Mouse (Mus musculus): ENCODE results near the gene Trim41. TPM values are rescaled to one million over a fixed set of nuclear protein-coding genes. Genes with fewer than 3 reads are reported as not detected.

Trim41 gene
- total RNA-seq, 1 experiment = 47.8 TPM

- DNase-seq (ENCODE audit: low read depth, low spot score) = peak; percentile 86
- in situ Hi-C loops (cut with MboI; ENCODE audit: low sequenced_read_pairs in 2 of 2, unreplicated experiment in 2 of 2) = loop anchor here (5.0 kb wide), 2 partner anchors 62 to 67 kb away; no protein-coding TSS in a partner anchor
These were observed 27.0 kb downstream of the Trim41 start for GRCm38 (mm10) chr11:48789973-48790823.

DNA sequence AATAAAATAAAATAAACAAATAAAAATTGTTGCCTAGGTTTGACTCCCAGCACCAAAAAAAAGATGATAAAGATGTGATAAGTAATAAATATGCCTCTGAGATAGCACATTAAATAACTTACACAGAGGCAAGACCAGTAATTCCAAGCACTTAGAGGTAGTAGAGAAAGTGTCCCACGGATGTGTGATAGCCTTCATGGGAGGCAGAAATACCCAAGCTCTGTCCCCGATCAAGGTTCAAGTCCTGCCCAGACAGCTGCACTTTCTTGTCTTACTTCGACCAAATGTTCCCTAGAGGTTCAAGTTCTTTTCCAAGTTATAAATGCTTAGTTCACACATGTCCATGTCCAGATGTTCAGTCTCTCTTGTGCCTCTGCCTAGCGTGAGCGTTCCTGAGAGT is 27.9 kb downstream of the Trim41 start:
- peaks cover 2% of the 10 kb centered on the region; the same call in 1 of the 2 replicates for H3K36me3 ChIP-seq (ENCODE audit: control insufficient read depth, insufficient read depth, low read length, poor library complexity, severe bottlenecking)
- TF ChIP-seq ZC3H11A (IDR thresholded peaks at IDR 0.05; ENCODE audit: borderline replicate concordance, low read depth, low read length) (no peak), CHD2 (IDR thresholded peaks at IDR 0.05; ENCODE audit: low read depth, low read length) (no peak), MAFK (IDR thresholded peaks at IDR 0.05; ENCODE audit: insufficient read depth, low read depth, low read length) (no peak), ZNF384 (IDR thresholded peaks at IDR 0.05; ENCODE audit: low read depth, low read length) (no peak), HCFC1 (IDR thresholded peaks at IDR 0.05; ENCODE audit: borderline replicate concordance, insufficient read depth, low read length) (no peak)
- H3K4me1 ChIP-seq (ENCODE audit: control insufficient read depth in 2 of 2, insufficient read depth in 2 of 2, low read length in 2 of 2, poor library complexity in 1 of 2) = peaks cover 3 to 4% of the 10 kb centered on the region in 2 experiments; a peak in 2 of 4 replicates
- H3K9ac ChIP-seq (ENCODE audit: insufficient read depth, low read depth, low read length, poor library complexity, severe bottlenecking) = no peak overlapping the region
- H3K4me3 ChIP-seq (ENCODE audit: insufficient read depth in 1 of 2, low read depth in 1 of 2, low read length in 2 of 2, poor library complexity in 1 of 2, severe bottlenecking in 1 of 2) = no peak overlapping the region
- DNase-seq (ENCODE audit: low read depth, low spot score) = no peak
- in situ Hi-C loops (cut with MboI; ENCODE audit: low sequenced_read_pairs in 2 of 2, unreplicated experiment in 2 of 2) = loop anchor here (5.0 kb wide), 2 partner anchors 63 to 68 kb away; no protein-coding TSS in a partner anchor
- no peaks in the 10 kb centered on the region for H3K9me3 ChIP-seq (ENCODE audit: control insufficient read depth, insufficient read depth, low read depth, low read length)
- no peak overlapping the region for H3K27ac ChIP-seq (ENCODE audit: insufficient read depth, low read depth, low read length, poor library complexity, severe bottlenecking)

More at GRCm38 (mm10) chr11:48789973-48790823, 27.0 kb downstream of the Trim41 start:
- Histone ChIP-seq H3K9ac (ENCODE audit: insufficient read depth, low read depth, low read length, poor library complexity, severe bottlenecking) (peak overlapping the region; percentile 33; the same call in 1 of the 2 replicates), H3K9me3 (ENCODE audit: control insufficient read depth, insufficient read depth, low read depth, low read length) (no peaks in the 10 kb centered on the region), H3K27ac (ENCODE audit: insufficient read depth, low read depth, low read length, poor library complexity, severe bottlenecking) (no peak overlapping the region), H3K4me3 (ENCODE audit: insufficient read depth in 1 of 2, low read depth in 1 of 2, low read length in 2 of 2, poor library complexity in 1 of 2, severe bottlenecking in 1 of 2) (peak overlapping the region in 1 of 2 experiments; percentile 47; a peak in 2 of 4 replicates), H3K36me3 (ENCODE audit: control insufficient read depth, insufficient read depth, low read length, poor library complexity, severe bottlenecking) (peaks cover 2% of the 10 kb centered on the region; the same call in 1 of the 2 replicates), H3K4me1 (ENCODE audit: control insufficient read depth in 2 of 2, insufficient read depth in 2 of 2, low read length in 2 of 2, poor library complexity in 1 of 2) (peaks cover 3 to 4% of the 10 kb centered on the region in 2 experiments; a peak in 2 of 4 replicates)
- TF ChIP-seq ZC3H11A (IDR thresholded peaks at IDR 0.05; ENCODE audit: borderline replicate concordance, low read depth, low read length) (0 out of 2 replicates have a peak, but pooled peaks have one; percentile 2), CHD2 (IDR thresholded peaks at IDR 0.05; ENCODE audit: low read depth, low read length) (no peak)

DNA sequence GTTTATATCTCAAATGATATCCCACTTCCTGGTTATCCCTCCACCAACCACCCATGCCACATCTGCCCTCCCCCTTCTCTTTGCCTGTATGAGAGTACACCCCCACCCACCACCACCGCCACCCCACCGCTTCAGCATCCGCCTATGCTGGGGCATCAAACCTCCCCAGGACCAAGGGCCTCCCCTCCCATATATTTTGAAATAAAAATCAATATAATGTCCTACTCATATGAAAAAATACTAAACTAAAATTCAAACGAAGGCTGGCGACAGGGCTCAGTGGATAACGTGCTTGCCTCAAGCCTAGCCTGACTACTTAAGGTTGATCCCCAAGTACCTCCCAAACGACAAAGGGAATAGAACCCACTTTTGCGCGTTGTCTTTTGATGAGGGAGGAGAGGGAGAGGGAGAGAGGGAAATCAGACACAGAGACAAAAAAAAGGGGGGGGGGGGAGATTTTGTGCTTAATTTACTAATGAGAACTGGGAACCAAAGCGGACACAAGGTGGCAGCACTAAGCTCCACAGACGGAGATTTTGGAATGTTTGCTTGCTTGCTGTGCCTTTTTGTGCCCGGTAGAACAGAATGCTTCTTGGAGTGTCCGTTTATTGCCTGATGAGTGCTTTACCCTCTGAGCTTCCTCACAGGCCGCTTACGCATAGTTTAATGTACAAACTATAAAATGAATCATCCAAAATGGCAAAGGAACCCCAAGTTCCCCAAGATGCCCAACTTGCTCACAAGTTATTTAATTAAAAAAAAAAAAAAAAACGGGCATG is 28.7 kb downstream of the Trim41 start:
- H3K9me3 ChIP-seq (ENCODE audit: control insufficient read depth, insufficient read depth, low read depth, low read length) = no peaks in the 10 kb centered on the region

More for the DNA sequence above, 28.7 kb downstream of the Trim41 start:
- H3K27ac ChIP-seq (ENCODE audit: insufficient read depth, low read depth, low read length, poor library complexity, severe bottlenecking) = no peak overlapping the region
- H3K36me3 ChIP-seq (ENCODE audit: control insufficient read depth, insufficient read depth, low read length, poor library complexity, severe bottlenecking) = peaks cover 2% of the 10 kb centered on the region; the same call in 1 of the 2 replicates
- in situ Hi-C loops (cut with MboI; ENCODE audit: low sequenced_read_pairs in 2 of 2, unreplicated experiment in 2 of 2) = loop anchor here (5.0 kb wide), 2 partner anchors 64 to 69 kb away; no protein-coding TSS in a partner anchor
- H3K9ac ChIP-seq (ENCODE audit: insufficient read depth, low read depth, low read length, poor library complexity, severe bottlenecking) = peak overlapping the region; percentile 20; the same call in 1 of the 2 replicates
- H3K4me3 ChIP-seq (ENCODE audit: insufficient read depth in 1 of 2, low read depth in 1 of 2, low read length in 2 of 2, poor library complexity in 1 of 2, severe bottlenecking in 1 of 2) = peak overlapping the region; percentile 33 to 62; a peak in 3 of 4 replicates
- no peak for TF ChIP-seq CHD2 (IDR thresholded peaks at IDR 0.05; ENCODE audit: low read depth, low read length)
- TF ChIP-seq ZC3H11A (IDR thresholded peaks at IDR 0.05; ENCODE audit: borderline replicate concordance, low read depth, low read length) = no peak
- TF ChIP-seq ZNF384 (IDR thresholded peaks at IDR 0.05; ENCODE audit: low read depth, low read length) = peak; percentile 56
- no peak for TF ChIP-seq MAFK (IDR thresholded peaks at IDR 0.05; ENCODE audit: insufficient read depth, low read depth, low read length)
- no peak for TF ChIP-seq HCFC1 (IDR thresholded peaks at IDR 0.05; ENCODE audit: borderline replicate concordance, insufficient read depth, low read length)
- peaks cover 3 to 4% of the 10 kb centered on the region in 2 experiments; a peak in 2 of 4 replicates for H3K4me1 ChIP-seq (ENCODE audit: control insufficient read depth in 2 of 2, insufficient read depth in 2 of 2, low read length in 2 of 2, poor library complexity in 1 of 2)
- DNase-seq (ENCODE audit: low read depth, low spot score) = peak; percentile 87

Data from ES-E14 (cell line).